Mouse (Mus musculus) heart, adult 2 months (tissue): ENCODE data around the gene Azgp1.

Experiments
- CTCF ChIP-seq: fragments of 200-600 bp; IDR thresholded peaks from 2 replicates; pipeline ENCODE4 v1.8.1; 2022; ENCODE audit warnings: antibody characterized with exemption, mild to moderate bottlenecking, moderate library complexity
- EP300 ChIP-seq: fragments of 200-500 bp; IDR thresholded peaks from 2 replicates; pipeline ENCODE4 v1.6.1; 2011; ENCODE audit warnings: low read depth, low read length, control low read depth; ENCODE audit not compliant: insufficient read depth

GRCm38 (mm10) chr5:137975434-137975833 lies 5.9 kb upstream of the Azgp1 start:
- TF ChIP-seq EP300 (no peak), CTCF (no peak)
